Mouse (Mus musculus) intestine, postnatal 0 days (tissue): ENCODE measurements around the gene Epn3. TPM values are rescaled to one million over a fixed set of nuclear protein-coding genes. Genes with fewer than 3 reads are reported as not detected.

ENCODE experiments used
- ATAC-seq: fragments of 200-750 bp; cut with Nextera tagmentation; 2 replicates; pipeline ENCODE4 v1.8.0; 2017; ENCODE audit warnings: mild to moderate bottlenecking, moderate TSS enrichment, moderate library complexity
- H3K27ac ChIP-seq: fragments of 300-500 bp; sonication (generic); 2 replicates; pipeline ENCODE4 v1.5.1; 2014; ENCODE audit warnings: mild to moderate bottlenecking, low read depth, low read length, moderate library complexity
- H3K27me3 ChIP-seq: fragments of 300-500 bp; sonication (generic); replicated peaks from 2 replicates; pipeline ENCODE4 v1.6.1; 2014; ENCODE audit warnings: low read length, mixed read lengths; ENCODE audit not compliant: control insufficient read depth, insufficient read depth
- H3K36me3 ChIP-seq: fragments of 300-500 bp; sonication (generic); 2 replicates; pipeline ENCODE4 v1.6.1; 2014; ENCODE audit warnings: mild to moderate bottlenecking, moderate library complexity; ENCODE audit not compliant: control insufficient read depth, insufficient read depth
- H3K4me1 ChIP-seq: fragments of 300-500 bp; sonication (generic); replicated peaks from 2 replicates; pipeline ENCODE4 v1.6.1; 2014; ENCODE audit warnings: antibody characterized with exemption, low read length, mixed read lengths; ENCODE audit not compliant: control insufficient read depth, insufficient read depth
- H3K4me2 ChIP-seq: fragments of 300-500 bp; sonication (generic); replicated peaks from 2 replicates; pipeline ENCODE4 v1.6.1; 2014; ENCODE audit warnings: low read depth, mild to moderate bottlenecking, moderate library complexity
- H3K4me3 ChIP-seq: fragments of 300-500 bp; sonication (generic); 2 replicates; pipeline ENCODE4 v1.5.1; 2014; ENCODE audit warnings: low read depth, low read length
- H3K9ac ChIP-seq: fragments of 300-500 bp; sonication (generic); 2 replicates; pipeline ENCODE4 v1.6.1; 2014; ENCODE audit warnings: mild to moderate bottlenecking, low read depth, low read length
- H3K9me3 ChIP-seq: fragments of 300-500 bp; sonication (generic); 2 replicates; pipeline ENCODE4 v1.6.1; 2016; ENCODE audit warnings: mixed run types; ENCODE audit not compliant: control insufficient read depth
- CTCF ChIP-seq: sonication (generic); IDR thresholded peaks from 2 replicates; pipeline ENCODE4 v1.5.1; 2016; ENCODE audit warnings: low read depth, mild to moderate bottlenecking, control low read depth, antibody characterized with exemption, moderate library complexity
- WGBS: fragments of 180-500 bp; shearing (Covaris S2); extraction: QIAGEN DNeasy Blood & Tissue Kit; methylation state at CpG from one replicate; pipeline ENCODE4 v1.1.7; 2014; 5-methylcytosine and 5-hydroxymethylcytosine counted together
- polyA plus RNA-seq: library from polyadenylated mRNA; unstranded; fragments of >200 nt; fragmentation: Nextera tagmentation; extraction: Ambion mirVana; gene quantifications from 2 replicates; pipeline ENCODE4 v1.2.1, GENCODE M21; 2015

Epn3 gene
- polyA plus RNA-seq, 1 experiment from 2014 or later, result 0.55 TPM

- peak; percentile 35; the same call in 1 of the 2 replicates for ATAC-seq
- Histone ChIP-seq H3K9ac (no peak overlapping the region), H3K27ac (no peak overlapping the region), H3K9me3 (no peaks in the 10 kb centered on the region), H3K36me3 (no peaks in the 10 kb centered on the region), H3K4me3 (no peak overlapping the region), H3K4me1 (no peaks in the 10 kb centered on the region), H3K27me3 (no peaks in the 10 kb centered on the region), H3K4me2 (no peak overlapping the region)
- TF ChIP-seq CTCF, result no peak
- 63% methylated on average over 9 of the region's 9 CpGs for WGBS
Observed at GRCm38 (mm10) chr11:94526171-94526879, 26.6 kb upstream of the Epn3 start.

DNA sequence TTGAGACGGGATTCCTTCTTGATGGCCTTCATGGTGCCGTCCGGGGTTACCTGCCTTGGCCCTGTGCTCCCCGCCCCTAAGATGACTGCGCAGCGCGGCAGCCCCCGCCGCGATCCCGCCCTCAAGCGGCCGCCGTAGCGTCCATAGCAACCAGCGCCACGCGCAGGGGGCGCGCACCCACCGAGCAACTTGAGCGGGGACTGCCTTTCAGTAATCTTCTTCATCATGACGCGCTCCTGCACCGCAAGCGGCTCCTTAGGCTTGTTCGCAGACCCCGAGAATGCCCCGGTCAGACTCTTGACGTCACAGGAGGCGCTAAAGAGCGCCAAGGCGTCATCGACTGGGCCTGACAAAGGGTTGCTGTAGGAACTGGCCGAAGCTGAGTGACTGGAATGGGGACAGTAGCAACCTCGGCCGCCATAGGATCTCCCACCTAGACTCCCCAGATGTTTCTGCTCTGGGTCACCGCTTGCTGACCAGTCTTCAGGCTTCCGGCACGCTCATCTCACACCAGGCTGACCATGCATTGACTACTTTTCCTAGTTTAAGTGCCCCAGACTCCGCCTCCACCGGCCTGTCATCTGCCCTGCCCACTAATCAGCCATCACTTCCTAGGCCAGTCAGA, 21.6 kb upstream of the Epn3 start, which contains the start of gene Mycbpap:
TSS of gene Mycbpap (minus strand) at position 524 of the 625 bp plus-strand sequence.
- 2% methylated on average over 42 of the region's 42 CpGs for WGBS
- no peaks in the 10 kb centered on the region for H3K27me3 ChIP-seq
- H3K4me3 ChIP-seq, result peak within 1 kb of the TSS; percentile 52
- peak within 1 kb of the TSS; percentile 90 for H3K4me2 ChIP-seq
- ATAC-seq, result peak; percentile 61
- no peaks in the 10 kb centered on the region for H3K36me3 ChIP-seq
- no peaks in the 10 kb centered on the region for H3K4me1 ChIP-seq
- H3K9ac ChIP-seq, result peak within 1 kb of the TSS; percentile 65
- no peak within 1 kb of the TSS for H3K27ac ChIP-seq
- TF ChIP-seq CTCF, result peak; percentile 46
- no peaks in the 10 kb centered on the region for H3K9me3 ChIP-seq

- Histone ChIP-seq H3K4me1 (no peaks in the 10 kb centered on the region), H3K27ac (no peak overlapping the region), H3K27me3 (no peaks in the 10 kb centered on the region), H3K36me3 (no peaks in the 10 kb centered on the region), H3K4me2 (no peak overlapping the region), H3K9ac (no peak overlapping the region), H3K4me3 (no peak overlapping the region), H3K9me3 (no peaks in the 10 kb centered on the region)
- no peak for ATAC-seq
- 44% methylated on average over 9 of the region's 9 CpGs for WGBS
- TF ChIP-seq CTCF, result no peak
Observed at GRCm38 (mm10) chr11:94513452-94513851, 13.7 kb upstream of the Epn3 start.

GRCm38 (mm10) chr11:94508976-94509375, 9.2 kb upstream of the Epn3 start:
- peak; percentile 75 for ATAC-seq
- H3K4me2 ChIP-seq, result peak overlapping the region; percentile 24; the same call in 1 of the 2 replicates
- H3K27me3 ChIP-seq, result no peaks in the 10 kb centered on the region
- H3K36me3 ChIP-seq, result no peaks in the 10 kb centered on the region
- 0 out of 2 replicates have a peak overlapping the region, but pooled peaks have one; percentile 17 for H3K9ac ChIP-seq
- no peak for TF ChIP-seq CTCF
- H3K4me3 ChIP-seq, result no peak overlapping the region
- H3K9me3 ChIP-seq, result no peaks in the 10 kb centered on the region
- no peak overlapping the region for H3K27ac ChIP-seq
- H3K4me1 ChIP-seq, result peaks cover 4% of the 10 kb centered on the region; the same call in 1 of the 2 replicates
- 39% methylated on average over 10 of the region's 10 CpGs for WGBS

- TF ChIP-seq CTCF, result no peak
- H3K36me3 ChIP-seq, result no peaks in the 10 kb centered on the region
- ATAC-seq, result no peak
- 0 out of 2 replicates have a peak, but pooled peaks cover 8% of the 10 kb centered on the region for H3K27me3 ChIP-seq
- 83% methylated on average over 8 of the region's 8 CpGs for WGBS
- H3K9ac ChIP-seq, result no peak overlapping the region
- no peak overlapping the region for H3K4me2 ChIP-seq
- no peak overlapping the region for H3K27ac ChIP-seq
- H3K4me1 ChIP-seq, result peaks cover 12% of the 10 kb centered on the region; the same call in 1 of the 2 replicates
- H3K9me3 ChIP-seq, result no peaks in the 10 kb centered on the region
- no peak overlapping the region for H3K4me3 ChIP-seq
Observed at GRCm38 (mm10) chr11:94501482-94501881, 1.7 kb upstream of the Epn3 start.

DNA sequence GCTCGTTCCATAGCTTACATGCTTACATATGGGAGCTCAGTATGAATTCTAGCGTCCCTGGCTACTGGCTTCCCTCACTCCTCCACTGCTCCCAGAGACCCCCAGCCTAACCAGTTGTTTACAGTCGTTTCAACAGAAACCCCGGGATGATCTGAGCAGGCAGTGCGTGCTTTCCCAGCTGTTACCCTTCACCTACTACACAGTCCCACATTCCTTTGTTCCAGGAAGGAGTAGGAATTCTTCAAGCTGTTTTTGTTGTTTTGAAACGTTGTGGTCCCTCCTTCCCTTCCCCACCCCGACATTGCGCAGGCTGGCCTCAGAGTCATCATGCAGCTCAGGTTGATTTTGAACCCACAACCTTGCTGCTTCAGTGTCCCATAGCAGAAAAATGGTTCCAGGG, 588 bp upstream of the Epn3 start:
- no peaks in the 10 kb centered on the region for H3K36me3 ChIP-seq
- H3K9ac ChIP-seq, result no peak overlapping the region
- H3K4me1 ChIP-seq, result peaks cover 12% of the 10 kb centered on the region; the same call in 1 of the 2 replicates
- H3K4me3 ChIP-seq, result no peak overlapping the region
- H3K9me3 ChIP-seq, result no peaks in the 10 kb centered on the region
- TF ChIP-seq CTCF, result no peak
- 0 out of 2 replicates have a peak, but pooled peaks cover 8% of the 10 kb centered on the region for H3K27me3 ChIP-seq
- no peak for ATAC-seq
- H3K27ac ChIP-seq, result no peak overlapping the region
- 30% methylated on average over 8 of the region's 8 CpGs for WGBS
- peak overlapping the region; percentile 69; the same call in 1 of the 2 replicates for H3K4me2 ChIP-seq
